9 mouse cellular contexts compared by ENCODE assay signal in genomic region chr5:114702403-114703392, GRCm38 (mm10). TPM values are rescaled to one million over a fixed set of nuclear protein-coding genes. Genes with fewer than 3 reads are reported as not detected.
A peak's percentile ranks its signal among the peaks of the same experiment; 100 is the strongest.
DNase-seq lines count a peak whose midpoint lies in the region; ATAC-seq and TF ChIP-seq lines count a peak whose summit lies in the region.
"Had no signal": no experiment of that assay in that cellular context is flagged by ENCODE, and none has a peak within 500 bp of the region (broad histone marks: within the 10 kb centered on the region; RNA-seq: fewer than 3 reads in every experiment).

No protein-coding gene starts in this region.

- TF ChIP-seq CTCF in G1E (IDR thresholded peaks at IDR 0.05; ENCODE audit: low read depth, low read length), result 0 out of 2 replicates have a peak, but pooled peaks have one; percentile 13
- TF ChIP-seq CTCF in liver, embryonic 14.5 days (IDR thresholded peaks at IDR 0.05; ENCODE audit: low read depth), result peak; percentile 85
- peak; percentile 72 for TF ChIP-seq CTCF in stomach, postnatal 0 days (IDR thresholded peaks at IDR 0.05; ENCODE audit: low read depth)

- H3K27ac ChIP-seq in hindbrain, embryonic 11.5 days (ENCODE audit: low read depth, low read length), result no peak overlapping the region
- H3K27ac ChIP-seq in hindbrain, embryonic 14.5 days, result no peak overlapping the region
- no peak overlapping the region for H3K27ac ChIP-seq in liver, embryonic 14.5 days
- H3K27ac ChIP-seq in stomach, postnatal 0 days (replicated peaks), result no peak overlapping the region
- H3K27ac ChIP-seq: embryonic facial prominence, embryonic 15.5 days had no signal

- no peaks in the 10 kb centered on the region for H3K36me3 ChIP-seq in hindbrain, embryonic 11.5 days (ENCODE audit: control insufficient read depth, insufficient read depth, low read length)
- no peaks in the 10 kb centered on the region for H3K36me3 ChIP-seq in hindbrain, embryonic 14.5 days (replicated peaks; ENCODE audit: control insufficient read depth, insufficient read depth)
- H3K36me3 ChIP-seq in G1E (replicated peaks), result no peaks in the 10 kb centered on the region
- H3K36me3 ChIP-seq in liver, embryonic 14.5 days (replicated peaks; ENCODE audit: control insufficient read depth, insufficient read depth, low read depth), result no peaks in the 10 kb centered on the region
- H3K36me3 ChIP-seq in stomach, postnatal 0 days (ENCODE audit: control insufficient read depth, insufficient read depth, low read length), result no peaks in the 10 kb centered on the region
- H3K36me3 ChIP-seq: embryonic facial prominence, embryonic 15.5 days had no signal

- 64% methylated on average over 14 of the region's 14 CpGs for WGBS in hindbrain, embryonic 11.5 days
- 61% methylated on average over 14 of the region's 14 CpGs for WGBS in hindbrain, embryonic 14.5 days
- WGBS in liver, embryonic 14.5 days (ENCODE audit: insufficient replicate concordance), result 36% methylated on average over 14 of the region's 14 CpGs
- WGBS in stomach, postnatal 0 days, result 51% methylated on average over 14 of the region's 14 CpGs

- no peak overlapping the region for H3K4me3 ChIP-seq in hindbrain, embryonic 11.5 days (ENCODE audit: low read depth, low read length)
- H3K4me3 ChIP-seq in hindbrain, embryonic 14.5 days (replicated peaks; ENCODE audit: low read length), result no peak overlapping the region
- no peak overlapping the region for H3K4me3 ChIP-seq in G1E (ENCODE audit: low read depth, low read length)
- no peak overlapping the region for H3K4me3 ChIP-seq in liver, embryonic 14.5 days (ENCODE audit: insufficient read depth in 1 of 2, low read depth in 2 of 2, low read length in 2 of 2)
- H3K4me3 ChIP-seq in stomach, postnatal 0 days (ENCODE audit: low read depth, low read length), result no peak overlapping the region
- H3K4me3 ChIP-seq: embryonic facial prominence, embryonic 15.5 days had no signal

- no peak overlapping the region for H3K4me2 ChIP-seq in hindbrain, embryonic 11.5 days (replicated peaks; ENCODE audit: low read depth, low read length)
- H3K4me2 ChIP-seq in hindbrain, embryonic 14.5 days (replicated peaks), result no peak overlapping the region
- H3K4me2 ChIP-seq in liver, embryonic 14.5 days (ENCODE audit: low read depth), result 0 out of 2 replicates have a peak overlapping the region, but pooled peaks have one; percentile 16
- no peak overlapping the region for H3K4me2 ChIP-seq in stomach, postnatal 0 days (replicated peaks; ENCODE audit: low read depth)
- H3K4me2 ChIP-seq: embryonic facial prominence, embryonic 15.5 days had no signal

- no peaks in the 10 kb centered on the region for H3K9me3 ChIP-seq in hindbrain, embryonic 11.5 days (ENCODE audit: control insufficient read depth, low read length)
- no peaks in the 10 kb centered on the region for H3K9me3 ChIP-seq in hindbrain, embryonic 14.5 days (ENCODE audit: control insufficient read depth, low read length)
- no peaks in the 10 kb centered on the region for H3K9me3 ChIP-seq in G1E (replicated peaks)
- no peaks in the 10 kb centered on the region for H3K9me3 ChIP-seq in liver, embryonic 14.5 days (ENCODE audit: control insufficient read depth, low read length)
- H3K9me3 ChIP-seq in stomach, postnatal 0 days (ENCODE audit: control insufficient read depth, low read length), result no peaks in the 10 kb centered on the region
- H3K9me3 ChIP-seq: embryonic facial prominence, embryonic 15.5 days had no signal

- no peak overlapping the region for H3K9ac ChIP-seq in hindbrain, embryonic 11.5 days (ENCODE audit: low read depth, low read length)
- no peak overlapping the region for H3K9ac ChIP-seq in hindbrain, embryonic 14.5 days
- H3K9ac ChIP-seq in liver, embryonic 14.5 days (replicated peaks), result no peak overlapping the region
- no peak overlapping the region for H3K9ac ChIP-seq in stomach, postnatal 0 days (ENCODE audit: low read length)
- H3K9ac ChIP-seq: embryonic facial prominence, embryonic 15.5 days had no signal

- H3K4me1 ChIP-seq in hindbrain, embryonic 11.5 days (replicated peaks; ENCODE audit: control insufficient read depth, insufficient read depth, low read length), result no peaks in the 10 kb centered on the region
- no peaks in the 10 kb centered on the region for H3K4me1 ChIP-seq in hindbrain, embryonic 14.5 days (replicated peaks; ENCODE audit: control insufficient read depth, insufficient read depth, low read length)
- peaks cover 7% of the 10 kb centered on the region; the same call in 1 of the 2 replicates for H3K4me1 ChIP-seq in G1E (ENCODE audit: insufficient read depth, low read depth, low read length)
- peaks cover 4 to 14% of the 10 kb centered on the region in 2 experiments for H3K4me1 ChIP-seq in liver, embryonic 14.5 days (replicated peaks; ENCODE audit: control insufficient read depth in 2 of 2, insufficient read depth in 2 of 2, low read length in 1 of 2)
- no peaks in the 10 kb centered on the region for H3K4me1 ChIP-seq in stomach, postnatal 0 days (replicated peaks; ENCODE audit: control insufficient read depth, insufficient read depth)
- H3K4me1 ChIP-seq: embryonic facial prominence, embryonic 15.5 days had no signal

- 0 out of 2 replicates have a peak, but pooled peaks have one; percentile 35 for ATAC-seq in hindbrain, embryonic 11.5 days (ENCODE audit: low FRiP score)
- no peak for ATAC-seq in hindbrain, embryonic 14.5 days (ENCODE audit: low FRiP score)
- ATAC-seq in G1E (ENCODE audit: extremely low read depth, insufficient number of reproducible peaks, low FRiP score, poor library complexity, severe bottlenecking), result peak; percentile 15; the same call in 1 of the 2 replicates
- peak; percentile 79 for ATAC-seq in liver, embryonic 14.5 days (ENCODE audit: insufficient read depth)
- peak; percentile 80 for ATAC-seq in stomach, postnatal 0 days (ENCODE audit: low FRiP score, low TSS enrichment)

- H3K27me3 ChIP-seq in hindbrain, embryonic 11.5 days (ENCODE audit: control insufficient read depth, insufficient read depth, low read length), result no peaks in the 10 kb centered on the region
- no peaks in the 10 kb centered on the region for H3K27me3 ChIP-seq in hindbrain, embryonic 14.5 days (ENCODE audit: control insufficient read depth, insufficient read depth, low read length)
- H3K27me3 ChIP-seq in G1E (ENCODE audit: insufficient read depth, low read length), result peaks cover 47% of the 10 kb centered on the region
- H3K27me3 ChIP-seq in liver, embryonic 14.5 days (ENCODE audit: control insufficient read depth, insufficient read depth, low read length), result no peaks in the 10 kb centered on the region
- no peaks in the 10 kb centered on the region for H3K27me3 ChIP-seq in stomach, postnatal 0 days (ENCODE audit: control insufficient read depth, insufficient read depth, low read length)
- H3K27me3 ChIP-seq: embryonic facial prominence, embryonic 15.5 days had no signal

- intact Hi-C loops in gastrocnemius, postnatal 36 days (cut with DNase I), result no loop called here

- TF ChIP-seq EP300 in liver, embryonic 14.5 days (IDR thresholded peaks at IDR 0.05; ENCODE audit: low read depth), result 0 out of 2 replicates have a peak, but pooled peaks have one; percentile 30
- no peak for TF ChIP-seq EP300 in stomach, postnatal 0 days (optimal IDR thresholded peaks at IDR 0.05)

- peak; percentile 26 for DNase-seq in hindbrain, embryonic 11.5 days (ENCODE audit: low spot score)
- DNase-seq in hindbrain, embryonic 14.5 days (ENCODE audit: low spot score), result no peak
- DNase-seq in G1E (ENCODE audit: low spot score), result no peak
- DNase-seq in embryo, embryonic 10.5 days (ENCODE audit: low spot score), result peak; percentile 63
- peak in 1 of 3 experiments; percentile 47 for DNase-seq in liver, embryonic 14.5 days (ENCODE audit: low read depth in 3 of 3, low spot score in 3 of 3)
- DNase-seq in stomach, postnatal 0 days (ENCODE audit: low spot score), result peak; percentile 57
- no peak for DNase-seq in gastrocnemius, postnatal 36 days
- DNase-seq in urinary bladder, adult 18-20 months (ENCODE audit: low spot score in 2 of 2), result no peak

RNA-seq across cellular contexts. Expression of gene Tchp, which starts 4.9 kb away (rescaled TPM):
- 13.3 and 15.8 TPM in 2 replicates for polyA plus RNA-seq in hindbrain, embryonic 11.5 days (2014; fragmentation: Nextera tagmentation; extraction: Ambion mirVana)
- 10.6 and 15.4 TPM in 2 replicates for polyA plus RNA-seq in hindbrain, embryonic 14.5 days (2014; fragmentation: Nextera tagmentation; extraction: Ambion mirVana)
- 5.3 and 11.4 TPM in 2 replicates for total RNA-seq in G1E (2014; fragmentation: Nextera tagmentation)
- total RNA-seq in G1E (2017), result 11.6 and 11.9 TPM in 2 replicates
- polyA plus RNA-seq in G1E (2012), result 20.1 and 23.0 TPM in 2 replicates
- polyA plus RNA-seq in liver, embryonic 14.5 days (2012; rRNA removed), result 5.6 and 7.8 TPM in 2 replicates
- polyA plus RNA-seq in liver, embryonic 14.5 days (2014; fragmentation: Nextera tagmentation; extraction: Ambion mirVana), result 1.9 and 2.2 TPM in 2 replicates
- polyA plus RNA-seq in stomach, postnatal 0 days (2015; fragmentation: Nextera tagmentation; extraction: Ambion mirVana), result 4.6 and 5.8 TPM in 2 replicates
- total RNA-seq in gastrocnemius, postnatal 36 days (2021), result 1 to 10 TPM; 2.7 to 2.9 TPM

RNA-seq across cellular contexts. Expression of gene Gltp, which starts 11.9 kb away (rescaled TPM):
- polyA plus RNA-seq in hindbrain, embryonic 11.5 days (2014; fragmentation: Nextera tagmentation; extraction: Ambion mirVana), result 62.6 and 64.4 TPM in 2 replicates
- polyA plus RNA-seq in hindbrain, embryonic 14.5 days (2014; fragmentation: Nextera tagmentation; extraction: Ambion mirVana), result 33.7 and 38.9 TPM in 2 replicates
- total RNA-seq in G1E (2014; fragmentation: Nextera tagmentation) (84.4 and 85.0 TPM in 2 replicates), G1E (2017) (34.6 and 34.7 TPM in 2 replicates)
- polyA plus RNA-seq in G1E (2012), result 40.1 and 48.0 TPM in 2 replicates
- 18.4 and 18.5 TPM in 2 replicates for polyA plus RNA-seq in liver, embryonic 14.5 days (2012; rRNA removed)
- 25.4 and 33.0 TPM in 2 replicates for polyA plus RNA-seq in liver, embryonic 14.5 days (2014; fragmentation: Nextera tagmentation; extraction: Ambion mirVana)
- polyA plus RNA-seq in stomach, postnatal 0 days (2015; fragmentation: Nextera tagmentation; extraction: Ambion mirVana), result 482 and 496 TPM in 2 replicates
- 1 to 10 TPM; 7.3 to 7.9 TPM for total RNA-seq in gastrocnemius, postnatal 36 days (2021)

RNA-seq across cellular contexts. Expression of gene Trpv4, which starts 44.5 kb away (rescaled TPM):
- 0.38 and 0.85 TPM in 2 replicates for polyA plus RNA-seq in hindbrain, embryonic 11.5 days (2014; fragmentation: Nextera tagmentation; extraction: Ambion mirVana)
- polyA plus RNA-seq in hindbrain, embryonic 14.5 days (2014; fragmentation: Nextera tagmentation; extraction: Ambion mirVana), result 1.1 and 1.4 TPM in 2 replicates
- total RNA-seq in G1E (2014; fragmentation: Nextera tagmentation) (not detected in 2 replicates), G1E (2017) (not detected in 2 replicates)
- 0.10 and 0.11 TPM in 2 replicates for polyA plus RNA-seq in G1E (2012)
- polyA plus RNA-seq in liver, embryonic 14.5 days (2012; rRNA removed), result 0.16 and 0.22 TPM in 2 replicates
- 0.14 and 0.15 TPM in 2 replicates for polyA plus RNA-seq in liver, embryonic 14.5 days (2014; fragmentation: Nextera tagmentation; extraction: Ambion mirVana)
- polyA plus RNA-seq in stomach, postnatal 0 days (2015; fragmentation: Nextera tagmentation; extraction: Ambion mirVana), result 2.1 and 2.8 TPM in 2 replicates
- 1 to 10 TPM in 1 of 2 experiments, under 1 TPM in 1; 0.87 to 2.1 TPM for total RNA-seq in gastrocnemius, postnatal 36 days (2021)

Comparison
In these comparisons a context has a peak if more than half of its experiments do, and no peak if none do; other contexts are left out.
1. DNase-seq: peak in hindbrain, embryonic 11.5 days (single experiment), embryo, embryonic 10.5 days (single experiment) and stomach, postnatal 0 days (single experiment); none in hindbrain, embryonic 14.5 days (single experiment), G1E (single experiment), gastrocnemius, postnatal 36 days (0 of 2) and urinary bladder, adult 18-20 months (0 of 2).
2. CTCF ChIP-seq: peak in every context shown above with its lines; median percentile 85 in liver, embryonic 14.5 days; 72 in stomach, postnatal 0 days; 13 in G1E.